Mouse (Mus musculus) ES-E14 (cell line): Measurements from ENCODE around the gene Ttll3. TPM values are rescaled to one million over a fixed set of nuclear protein-coding genes. Genes with fewer than 3 reads are reported as not detected.
A peak's percentile ranks its signal among the peaks of the same experiment; 100 is the strongest.

Experiments
- DNase-seq: peaks from one replicate; pipeline ENCODE4 v3.0.0-alpha.2; 2013; ENCODE audit warnings: low read depth, low spot score
- H3K27ac ChIP-seq: 2 replicates; pipeline ENCODE4 v1.5.1; 2012; ENCODE audit warnings: low read depth, mild to moderate bottlenecking, low read length, moderate library complexity, mixed read lengths; ENCODE audit not compliant: poor library complexity, insufficient read depth, severe bottlenecking
- H3K36me3 ChIP-seq: 2 replicates; pipeline ENCODE4 v1.6.1; 2012; ENCODE audit warnings: mild to moderate bottlenecking, low read length, moderate library complexity, mixed read lengths; ENCODE audit not compliant: control insufficient read depth, poor library complexity, insufficient read depth, severe bottlenecking
- H3K4me1 ChIP-seq, 2 experiments: fragments of 150-350 bp in 1 of 2; sonication (generic) in 1 of 2; 2 replicates each; pipeline ENCODE4 v1.6.1; 2012; ENCODE audit warnings: low read length in 2 of 2, mild to moderate bottlenecking in 1 of 2, mixed read lengths in 1 of 2; ENCODE audit not compliant: control insufficient read depth in 2 of 2, insufficient read depth in 2 of 2, poor library complexity in 1 of 2
- H3K4me3 ChIP-seq, 2 experiments: fragments of 150-350 bp in 1 of 2; sonication (generic) in 1 of 2; 2 replicates each; pipeline ENCODE4 v1.5.1; 2012; ENCODE audit warnings: low read length in 2 of 2, low read depth in 1 of 2, mild to moderate bottlenecking in 1 of 2, mixed read lengths in 1 of 2; ENCODE audit not compliant: insufficient read depth in 1 of 2, poor library complexity in 1 of 2, severe bottlenecking in 1 of 2
- H3K9ac ChIP-seq: 2 replicates; pipeline ENCODE4 v1.6.1; 2012; ENCODE audit warnings: low read depth, mild to moderate bottlenecking, low read length, mixed read lengths; ENCODE audit not compliant: poor library complexity, insufficient read depth, severe bottlenecking
- H3K9me3 ChIP-seq: fragments of 150-350 bp; sonication (generic); 2 replicates; pipeline ENCODE4 v1.6.1; 2012; ENCODE audit warnings: low read depth, mild to moderate bottlenecking, low read length; ENCODE audit not compliant: control insufficient read depth, insufficient read depth
- CHD2 ChIP-seq: IDR thresholded peaks from 2 replicates; pipeline ENCODE4 v1.6.1; 2014; ENCODE audit warnings: mild to moderate bottlenecking, low read depth, low read length, inconsistent platforms
- HCFC1 ChIP-seq: IDR thresholded peaks from 2 replicates; pipeline ENCODE4 v1.6.1; 2012; ENCODE audit warnings: low read length, inconsistent platforms, borderline replicate concordance; ENCODE audit not compliant: insufficient read depth
- MAFK ChIP-seq: IDR thresholded peaks from 2 replicates; pipeline ENCODE4 v1.6.1; 2014; ENCODE audit warnings: mild to moderate bottlenecking, low read depth, low read length, inconsistent platforms; ENCODE audit not compliant: insufficient read depth
- ZC3H11A ChIP-seq: IDR thresholded peaks from 2 replicates; pipeline ENCODE4 v1.6.1; 2012; ENCODE audit warnings: low read depth, mild to moderate bottlenecking, inconsistent platforms, low read length, borderline replicate concordance
- ZNF384 ChIP-seq: IDR thresholded peaks from 2 replicates; pipeline ENCODE4 v1.6.1; 2012; ENCODE audit warnings: low read depth, low read length, inconsistent platforms
- in situ Hi-C, 2 experiments: fragments of 600-800 bp; cut with MboI; formaldehyde crosslinking; loops; one replicate each; pipeline ENCODE4 v1.15.1; 2025; ENCODE audit warnings: low sequenced_read_pairs in 2 of 2, inconsistent platforms in 1 of 2; ENCODE audit not compliant: unreplicated experiment in 2 of 2
- total RNA-seq: library from RNA; depleted of rRNA; stranded (reverse); fragments of 300-350 nt; gene quantifications from 2 replicates; pipeline ENCODE4 v1.2.3, GENCODE M21; 2012

The Ttll3 gene
- total RNA-seq, 1 experiment: 5.3 TPM

GRCm38 (mm10) chr6:113435664-113436205 lies 46.7 kb downstream of the Ttll3 start, which contains the start of gene Cidec:
TSS of gene Cidec (minus strand) at chr6:113435760.
- no peak within 1 kb of the TSS for H3K4me3 ChIP-seq
- no peaks in the 10 kb centered on the region for H3K36me3 ChIP-seq
- no peak for DNase-seq
- TF ChIP-seq ZNF384 (no peak), MAFK (no peak), CHD2 (no peak), HCFC1 (no peak)
- in situ Hi-C loops: no loop called here
- H3K9ac ChIP-seq: no peak within 1 kb of the TSS
- H3K9me3 ChIP-seq: no peaks in the 10 kb centered on the region
- no peak within 1 kb of the TSS for H3K27ac ChIP-seq
- no peaks in the 10 kb centered on the region for H3K4me1 ChIP-seq

DNA sequence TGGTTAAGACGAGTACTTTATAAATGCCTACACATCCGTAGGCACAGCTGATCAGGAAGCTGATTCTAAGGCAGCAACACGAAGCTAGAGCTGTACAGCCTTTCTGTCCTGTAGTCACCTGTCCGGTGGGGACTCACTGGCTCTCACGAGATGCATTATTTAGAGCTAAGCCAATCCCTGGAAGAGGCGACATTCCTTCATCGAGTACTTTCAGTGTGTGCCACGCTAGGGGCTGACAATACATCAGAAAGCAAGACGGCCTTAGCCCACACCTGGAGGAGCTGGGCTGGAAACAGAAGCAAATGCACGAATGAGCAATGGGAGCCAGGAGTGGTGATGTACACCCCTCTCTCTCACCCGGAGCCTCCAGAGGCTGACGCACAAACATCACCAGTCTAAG lies 48.1 kb downstream of the Ttll3 start:
- in situ Hi-C loops: no loop called here
- Histone ChIP-seq H3K4me1 (no peaks in the 10 kb centered on the region), H3K4me3 (no peak overlapping the region), H3K36me3 (no peaks in the 10 kb centered on the region), H3K9ac (no peak overlapping the region), H3K9me3 (no peaks in the 10 kb centered on the region), H3K27ac (no peak overlapping the region)
- no peak for TF ChIP-seq ZC3H11A
- TF ChIP-seq ZNF384: no peak
- DNase-seq: no peak

GRCm38 (mm10) chr6:113438721-113439430 lies 49.8 kb downstream of the Ttll3 start:
- Histone ChIP-seq H3K4me3 (no peak overlapping the region), H3K4me1 (no peaks in the 10 kb centered on the region), H3K9me3 (no peaks in the 10 kb centered on the region), H3K36me3 (no peaks in the 10 kb centered on the region), H3K9ac (no peak overlapping the region), H3K27ac (no peak overlapping the region)
- TF ChIP-seq ZC3H11A (no peak), ZNF384 (peak; percentile 79)
- DNase-seq: no peak
- in situ Hi-C loops: no loop called here

GRCm38 (mm10) chr6:113440686-113441085 lies 51.6 kb downstream of the Ttll3 start:
- H3K9ac ChIP-seq: no peak overlapping the region
- H3K36me3 ChIP-seq: peaks cover 3% of the 10 kb centered on the region
- no peak for DNase-seq
- H3K4me3 ChIP-seq: no peak overlapping the region
- H3K9me3 ChIP-seq: no peaks in the 10 kb centered on the region
- no peak for TF ChIP-seq ZNF384
- TF ChIP-seq HCFC1: no peak
- no peak for TF ChIP-seq CHD2
- TF ChIP-seq ZC3H11A: no peak
- no peak for TF ChIP-seq MAFK
- peaks cover 0 to 2% of the 10 kb centered on the region in 2 experiments; a peak in 1 of 4 replicates for H3K4me1 ChIP-seq
- H3K27ac ChIP-seq: no peak overlapping the region
- in situ Hi-C loops: no loop called here

GRCm38 (mm10) chr6:113441147-113441680 lies 52.2 kb downstream of the Ttll3 start:
- H3K4me1 ChIP-seq: peaks cover 0 to 2% of the 10 kb centered on the region in 2 experiments; a peak in 1 of 4 replicates
- H3K36me3 ChIP-seq: peaks cover 3% of the 10 kb centered on the region
- no peaks in the 10 kb centered on the region for H3K9me3 ChIP-seq
- no peak overlapping the region for H3K4me3 ChIP-seq
- no peak overlapping the region for H3K9ac ChIP-seq
- in situ Hi-C loops: no loop called here
- no peak overlapping the region for H3K27ac ChIP-seq
- peak; percentile 85 for DNase-seq
- TF ChIP-seq HCFC1 (no peak), ZC3H11A (peak; percentile 72), MAFK (no peak), ZNF384 (no peak), CHD2 (no peak)
